Mouse (Mus musculus) cerebellum, adult 9-11 months (tissue): ENCODE data around the gene Ttc7b.
A peak's percentile ranks its signal among the peaks of the same experiment; 100 is the strongest.

Experiments
- DNase-seq: peaks from one replicate; pipeline ENCODE4 v3.0.0; 2022

Ttc7b gene

DNA sequence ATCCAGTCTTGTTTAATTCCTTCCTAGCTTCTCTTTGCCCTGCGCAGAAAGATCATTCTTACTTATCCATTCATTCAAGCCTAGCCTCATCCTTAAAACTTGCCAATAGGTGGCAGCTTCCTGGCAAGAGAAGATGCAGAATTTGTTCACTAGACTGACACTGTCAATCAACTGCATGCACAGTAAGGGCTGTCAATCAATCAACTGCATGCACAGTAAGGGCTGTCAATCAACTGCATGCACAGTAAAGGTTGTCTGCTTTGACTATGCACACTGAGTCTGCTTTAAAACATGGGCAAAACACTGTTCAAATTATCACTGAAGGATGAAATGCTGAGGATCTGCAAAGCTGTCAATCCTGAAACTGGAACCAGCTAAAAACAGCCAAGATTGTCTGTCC lies 37.6 kb downstream of the Ttc7b start:
- no peak for DNase-seq

DNA sequence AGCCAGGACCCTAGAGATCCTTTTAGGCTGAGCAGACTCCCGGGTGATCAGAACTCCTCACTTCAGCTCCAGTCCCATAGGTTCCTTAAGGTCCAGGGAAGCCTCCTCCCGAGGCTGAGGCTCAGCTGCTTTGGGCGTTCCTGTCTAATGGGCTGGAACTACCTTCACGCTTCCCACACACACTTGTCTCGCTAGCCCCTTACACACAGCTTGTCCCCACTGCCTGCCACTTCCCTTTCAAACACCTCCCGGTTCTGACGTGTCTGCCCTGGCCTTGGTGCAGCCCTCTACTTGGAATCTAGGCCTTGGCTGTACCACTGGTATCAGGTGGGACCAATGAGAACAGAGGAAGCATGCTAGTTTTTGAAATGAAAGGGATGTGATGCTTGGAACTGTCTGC lies 38.4 kb downstream of the Ttc7b start:
- DNase-seq: no peak

DNA sequence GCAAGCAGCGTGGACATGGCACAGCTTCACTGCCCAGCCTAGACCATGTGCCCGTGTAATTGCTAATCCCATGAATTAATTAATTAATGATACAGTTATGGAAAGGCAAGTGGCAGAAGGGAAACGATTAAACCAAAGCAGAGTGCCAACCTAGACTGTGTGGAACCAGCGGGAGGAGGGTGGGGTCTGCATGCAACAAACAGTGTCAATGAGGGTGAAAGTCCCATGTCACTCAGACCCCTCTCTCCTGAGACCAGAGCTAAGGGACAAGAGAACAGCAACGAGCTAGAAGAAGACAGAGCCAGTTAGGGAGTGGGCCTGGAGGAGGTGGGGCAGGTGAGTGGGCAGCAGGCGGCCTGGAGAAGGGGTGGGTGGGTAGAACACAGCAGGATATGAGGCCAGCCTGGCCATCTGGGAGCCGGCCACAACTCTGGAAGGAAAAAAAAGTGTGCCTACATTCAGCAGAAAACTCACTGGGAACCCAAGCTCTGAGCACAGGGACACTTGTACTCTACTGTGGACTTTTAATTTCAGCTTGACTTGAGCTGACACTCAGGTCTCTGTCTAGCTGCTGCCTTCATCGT lies 39.1 kb downstream of the Ttc7b start:
- no peak for DNase-seq

DNA sequence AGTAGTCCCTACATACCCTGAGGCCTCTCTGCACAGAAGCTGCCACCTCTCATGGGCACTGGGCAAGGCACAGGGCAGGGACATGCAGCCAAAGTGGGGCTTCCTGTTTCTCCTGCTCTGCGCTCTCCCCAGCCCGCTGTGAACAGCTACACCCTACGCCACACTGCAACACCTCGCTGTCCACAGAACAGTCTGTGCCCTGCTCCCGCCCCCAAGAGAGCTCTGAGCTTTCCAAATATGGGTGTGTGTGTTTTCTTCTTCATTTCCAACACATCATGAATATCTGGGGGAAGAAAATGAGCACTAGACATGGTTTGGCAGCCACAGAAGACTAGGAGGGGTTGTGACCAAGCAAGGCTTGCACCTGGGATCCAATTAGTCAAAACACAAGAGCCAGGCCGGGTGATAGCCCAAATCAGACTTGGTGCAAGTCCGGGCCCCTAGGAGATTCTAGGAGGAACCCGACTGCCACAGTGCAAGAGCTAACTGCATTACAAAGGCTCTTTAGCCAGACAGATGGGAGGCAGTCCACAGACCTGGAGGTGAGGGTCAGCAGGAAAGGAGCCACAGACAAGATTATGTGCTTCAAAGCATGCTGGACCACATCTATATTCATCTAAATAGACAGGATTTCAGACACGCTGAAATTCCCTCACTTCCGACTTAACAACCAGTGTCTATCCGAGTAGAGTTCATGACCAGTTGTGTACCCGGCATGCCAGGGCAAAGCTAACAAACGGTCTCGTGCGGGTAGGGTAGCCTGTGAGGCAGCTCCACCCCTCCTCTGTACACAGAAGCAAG lies 39.8 kb downstream of the Ttc7b start:
- DNase-seq: peak; percentile 42

DNA sequence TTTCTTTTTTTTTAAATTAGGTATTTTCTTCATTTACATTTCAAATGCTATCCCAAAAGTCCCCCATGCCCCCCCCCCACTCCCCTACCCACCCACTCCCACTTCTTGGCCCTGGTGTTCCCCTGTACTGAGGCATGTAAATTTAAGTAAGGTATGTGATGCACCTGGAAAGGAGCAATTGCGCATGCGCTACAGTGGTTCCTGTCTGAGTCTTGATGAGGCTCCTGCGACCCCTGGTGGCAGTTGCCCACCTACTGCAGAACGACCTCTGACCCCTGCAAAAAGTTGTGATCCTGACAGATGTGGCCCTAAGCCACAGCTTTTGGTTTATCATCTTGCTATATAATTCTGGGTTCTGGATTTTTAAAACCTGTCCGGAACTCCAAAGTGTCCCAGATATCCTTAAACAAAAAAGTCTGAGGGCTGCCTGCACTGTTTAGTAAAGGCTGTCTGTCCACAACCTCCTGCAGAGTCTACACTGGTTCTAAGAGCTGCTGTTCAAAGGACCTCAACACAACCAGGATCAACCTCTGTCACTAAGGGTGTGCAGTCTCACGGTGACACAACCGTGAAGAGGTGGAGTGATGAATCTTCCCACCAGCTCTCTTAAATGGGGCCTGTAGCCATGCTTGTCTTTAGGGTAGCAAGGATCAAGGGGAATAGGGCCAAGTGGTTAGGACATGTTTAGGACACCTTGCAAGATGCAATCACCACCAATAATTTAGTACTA lies 40.6 kb downstream of the Ttc7b start:
- DNase-seq: peak; percentile 59

DNA sequence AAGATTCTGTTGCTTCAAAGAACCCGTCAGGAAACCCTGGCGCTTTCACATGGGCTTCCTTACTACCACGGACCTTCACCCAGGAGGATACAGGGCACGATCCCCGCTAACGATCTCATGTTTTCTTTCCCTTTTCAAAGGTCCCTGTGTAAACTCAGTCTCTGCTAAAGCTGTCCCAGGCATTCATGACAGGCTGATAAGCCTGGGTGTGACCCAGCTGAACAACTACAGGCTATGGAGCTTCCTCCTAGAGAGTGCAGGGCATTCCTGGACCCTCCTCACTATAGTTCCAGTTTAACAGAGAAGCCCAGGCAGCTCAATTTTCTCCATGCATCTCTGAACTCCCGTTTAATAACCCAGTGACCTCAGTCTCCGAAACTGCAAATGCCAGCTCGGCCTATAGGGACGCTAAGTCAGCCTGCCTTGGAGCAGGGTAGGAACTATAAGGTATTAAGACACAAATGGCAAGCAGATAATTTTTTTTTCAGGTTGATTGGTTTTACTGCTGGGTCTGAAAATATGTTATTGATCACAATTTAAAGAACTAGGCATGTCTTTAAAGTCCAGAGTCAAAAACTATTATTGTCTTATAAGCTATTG lies 41.3 kb downstream of the Ttc7b start:
- no peak for DNase-seq

DNA sequence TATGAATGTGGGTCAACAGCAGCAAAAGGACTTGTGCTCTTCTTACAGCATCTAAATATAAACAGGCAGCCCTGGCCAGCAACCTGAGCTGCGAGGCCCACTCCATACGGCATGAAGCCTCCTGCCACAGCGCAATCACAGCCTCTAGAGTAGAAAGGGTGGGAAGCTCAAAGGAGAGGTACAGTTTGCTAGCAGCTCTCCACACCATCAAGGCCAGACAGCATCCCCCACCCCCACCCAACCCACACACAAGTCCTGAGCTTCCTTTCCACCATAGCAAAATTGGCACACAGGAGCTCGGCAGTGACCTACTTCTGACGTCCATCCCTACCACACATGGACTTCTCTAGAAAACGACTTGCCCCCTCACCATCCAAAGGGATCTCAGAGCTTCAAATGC lies 42.0 kb downstream of the Ttc7b start:
- DNase-seq: peak; percentile 37

DNA sequence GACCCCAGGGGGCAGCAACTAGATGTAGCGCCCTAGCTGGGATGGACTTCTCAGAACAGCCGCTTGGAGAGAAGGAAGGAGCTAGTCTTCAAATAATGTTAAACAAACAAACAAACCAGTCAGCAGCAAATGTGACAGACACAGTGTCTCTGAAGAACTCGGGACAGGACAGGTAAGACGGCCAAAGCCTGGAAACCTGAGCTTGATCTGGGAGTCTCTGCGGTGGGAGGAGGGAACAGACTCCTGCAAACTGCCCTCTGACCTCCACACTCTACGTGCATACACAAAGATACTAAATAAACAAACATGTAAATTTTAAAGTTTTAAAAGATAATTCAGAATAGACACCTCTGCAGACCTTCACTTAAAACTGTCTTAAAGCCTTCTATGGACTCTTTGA lies 42.5 kb downstream of the Ttc7b start:
- no peak for DNase-seq

DNA sequence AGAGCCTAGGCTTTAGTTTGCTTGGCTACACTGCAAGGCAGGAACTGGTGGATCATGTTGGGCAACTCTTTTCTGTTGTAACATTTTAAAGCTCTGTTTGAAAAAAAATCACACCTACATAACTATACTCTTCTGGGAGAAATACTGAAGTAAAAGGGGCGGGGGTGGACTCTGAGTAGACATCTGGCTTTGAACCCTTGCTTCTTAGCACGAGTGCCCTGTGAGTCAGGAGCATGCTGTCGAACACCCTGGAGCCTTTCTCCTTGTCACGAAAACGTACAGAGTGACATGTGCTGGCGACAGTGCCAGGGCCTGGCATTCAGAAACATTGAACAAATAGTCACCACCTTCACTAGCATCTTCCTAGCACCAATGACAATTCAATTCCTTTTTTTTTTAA lies 43.2 kb downstream of the Ttc7b start:
- no peak for DNase-seq

DNA sequence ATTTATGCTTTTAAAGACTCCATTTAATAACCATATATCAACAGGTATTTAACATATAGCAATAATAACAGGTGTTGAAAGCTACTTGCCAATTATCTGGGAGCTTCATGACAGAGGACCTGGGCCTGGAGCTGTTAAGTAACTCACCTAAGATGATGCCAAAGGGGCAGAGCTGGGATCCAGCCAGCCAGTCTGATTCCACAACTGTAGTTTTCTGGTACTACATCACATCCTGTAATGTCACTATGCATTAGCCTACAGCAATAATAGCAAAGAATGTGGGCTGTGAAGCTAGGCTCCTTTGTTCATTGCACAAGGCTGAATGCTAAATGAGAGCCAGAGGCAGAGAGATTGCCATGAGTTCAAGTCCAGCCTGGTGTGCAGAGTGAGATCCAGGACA lies 44.3 kb downstream of the Ttc7b start:
- DNase-seq: no peak

DNA sequence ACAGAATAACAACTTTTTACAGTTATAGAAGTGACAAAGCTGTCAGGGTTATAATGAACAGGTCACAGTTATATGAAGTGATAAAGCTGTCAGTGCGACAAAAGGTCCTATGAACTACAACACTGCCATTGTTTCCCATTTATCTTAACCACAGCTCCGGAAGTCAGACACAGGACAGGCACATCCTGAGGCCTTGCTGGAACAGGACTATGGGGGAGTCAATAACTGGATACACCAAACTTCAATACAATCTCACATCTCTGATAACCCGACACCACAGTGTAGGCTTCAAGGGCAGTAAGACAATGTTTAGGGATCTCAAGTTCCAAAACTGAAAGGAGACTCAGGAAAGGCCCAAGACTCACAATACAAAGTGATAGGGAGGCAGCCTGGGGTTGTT lies 45.1 kb downstream of the Ttc7b start:
- DNase-seq: no peak

DNA sequence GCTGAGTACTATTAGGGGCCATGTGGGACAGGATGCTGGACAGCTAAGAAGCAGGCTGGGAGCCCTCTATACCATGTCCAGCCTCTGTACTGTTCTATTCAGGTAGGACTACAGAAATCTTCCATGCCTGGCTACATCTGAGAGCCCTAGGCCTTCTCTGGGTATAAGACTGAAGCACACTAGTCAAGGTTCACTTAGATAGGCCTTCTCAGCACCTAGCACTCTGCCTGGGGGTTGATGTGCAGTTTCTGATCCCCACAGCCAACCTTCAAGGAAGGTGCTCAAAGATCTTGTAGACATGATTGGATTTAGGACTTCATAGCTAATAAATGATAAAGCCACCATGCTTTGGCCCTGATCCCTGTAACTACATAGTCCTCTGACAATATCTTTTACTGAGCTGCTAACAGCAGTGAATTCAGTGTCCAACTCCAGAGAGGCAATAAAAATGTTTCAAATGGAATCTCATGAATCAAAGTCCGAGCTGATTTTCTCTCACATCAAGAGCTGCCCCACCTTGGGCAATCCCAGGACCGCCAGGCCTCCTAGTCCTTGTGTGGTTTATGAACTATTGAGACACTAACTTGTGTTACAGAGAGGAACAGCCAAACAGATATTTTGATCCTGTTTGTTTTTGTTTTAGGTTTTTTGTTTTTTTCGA lies 45.8 kb downstream of the Ttc7b start:
- DNase-seq: no peak

DNA sequence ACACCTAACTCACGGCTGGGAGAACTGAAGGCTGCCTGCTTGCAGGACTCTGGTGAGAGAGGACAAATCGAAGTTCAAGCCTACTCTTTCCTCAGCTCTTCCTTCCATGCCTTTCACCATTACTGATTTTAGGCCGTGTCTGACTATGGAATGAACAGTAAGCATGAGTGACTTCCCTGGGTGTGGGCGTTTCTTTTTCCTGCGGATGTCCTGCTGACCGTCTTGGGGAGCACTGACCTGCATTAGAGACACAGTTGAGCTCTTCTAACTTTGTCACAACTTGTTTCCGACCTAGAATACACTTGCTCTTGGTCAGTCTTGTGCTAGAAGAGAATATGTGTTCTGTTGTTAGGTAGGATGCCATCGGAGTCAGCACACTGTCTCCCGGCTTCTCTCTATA lies 50.3 kb downstream of the Ttc7b start:
- DNase-seq: no peak

DNA sequence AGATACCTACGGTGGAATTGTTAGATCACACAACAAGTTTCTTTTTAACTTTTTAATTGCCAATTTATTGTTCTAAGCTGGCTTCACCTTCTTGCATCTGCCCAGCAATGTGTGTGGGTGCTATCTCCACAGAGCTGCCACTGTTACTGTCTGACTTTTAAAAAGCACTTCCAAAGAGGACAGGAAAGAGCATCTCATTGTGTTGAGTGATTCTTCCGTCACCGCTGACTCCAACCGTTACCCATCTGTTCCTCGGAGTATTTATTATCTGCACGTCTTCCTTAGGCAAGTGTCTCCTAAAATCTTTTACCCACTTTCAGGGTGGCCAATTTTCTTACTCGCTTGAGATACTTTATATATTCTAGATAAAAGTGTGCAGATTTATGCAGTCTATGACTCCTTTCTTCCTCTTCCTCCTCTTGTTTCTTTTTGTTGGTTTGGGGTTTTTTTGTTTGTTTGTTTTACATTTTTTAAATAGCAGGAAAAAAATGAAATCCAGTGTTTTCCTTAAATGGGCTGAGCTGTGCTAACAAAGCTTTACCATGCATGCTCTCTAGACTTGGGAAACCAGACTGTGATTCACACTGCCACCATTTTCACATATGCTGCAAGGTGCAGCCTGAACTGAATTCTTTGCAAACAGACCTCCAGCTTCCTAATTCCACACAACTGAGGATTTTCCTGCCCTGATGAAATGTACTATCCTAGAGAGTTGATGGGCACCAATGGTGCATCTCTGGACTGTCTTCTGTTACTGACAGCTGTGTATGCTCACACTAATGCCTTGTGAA lies 50.9 kb downstream of the Ttc7b start:
- no peak for DNase-seq

DNA sequence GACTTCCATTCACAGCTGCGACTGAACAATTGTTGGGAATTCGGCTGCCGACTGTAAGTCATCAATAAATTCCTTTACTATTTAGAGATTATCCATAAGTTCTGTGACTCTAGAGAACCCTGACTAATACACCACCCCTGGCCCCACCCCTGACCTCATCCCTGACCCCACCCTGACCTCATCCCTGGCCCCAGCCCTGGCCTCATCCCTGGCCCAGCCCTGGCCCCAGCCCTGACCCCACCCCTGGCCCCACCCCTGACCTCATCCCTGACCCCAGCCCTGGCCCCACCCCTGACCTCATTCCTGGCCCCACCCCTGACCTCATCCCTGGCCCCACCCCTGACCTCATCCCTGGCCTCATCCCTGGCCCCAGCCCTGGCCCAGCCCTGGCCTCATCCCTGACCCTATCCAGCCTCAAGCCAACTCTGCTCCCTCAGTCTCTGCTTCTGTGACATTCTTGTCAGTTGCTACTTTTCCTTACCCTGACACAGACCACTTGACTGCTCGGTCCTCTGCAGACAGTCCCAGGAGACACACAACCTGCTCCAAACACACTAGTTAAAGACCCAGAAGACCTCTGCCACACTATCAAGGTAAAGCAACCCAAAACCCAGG lies 55.4 kb downstream of the Ttc7b start:
- DNase-seq: no peak

DNA sequence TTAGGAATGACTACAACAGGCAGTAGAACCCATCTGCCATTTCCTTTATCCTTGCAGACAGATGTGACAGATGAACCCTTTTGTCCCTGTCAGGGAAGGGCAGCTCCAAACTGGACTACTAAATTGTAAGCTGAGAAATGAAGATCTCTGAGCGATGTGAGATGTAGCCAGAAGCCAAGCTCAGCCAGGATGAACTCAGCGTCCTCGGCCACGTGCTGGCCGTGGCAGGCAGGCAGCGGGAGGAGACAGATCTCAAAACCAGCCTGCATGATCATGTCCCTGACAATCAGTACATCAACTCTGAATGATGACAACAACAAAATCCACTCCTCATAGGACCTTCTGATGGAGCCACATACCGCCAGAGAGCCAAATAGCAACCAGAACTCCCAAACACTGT lies 62.9 kb downstream of the Ttc7b start:
- no peak for DNase-seq

DNA sequence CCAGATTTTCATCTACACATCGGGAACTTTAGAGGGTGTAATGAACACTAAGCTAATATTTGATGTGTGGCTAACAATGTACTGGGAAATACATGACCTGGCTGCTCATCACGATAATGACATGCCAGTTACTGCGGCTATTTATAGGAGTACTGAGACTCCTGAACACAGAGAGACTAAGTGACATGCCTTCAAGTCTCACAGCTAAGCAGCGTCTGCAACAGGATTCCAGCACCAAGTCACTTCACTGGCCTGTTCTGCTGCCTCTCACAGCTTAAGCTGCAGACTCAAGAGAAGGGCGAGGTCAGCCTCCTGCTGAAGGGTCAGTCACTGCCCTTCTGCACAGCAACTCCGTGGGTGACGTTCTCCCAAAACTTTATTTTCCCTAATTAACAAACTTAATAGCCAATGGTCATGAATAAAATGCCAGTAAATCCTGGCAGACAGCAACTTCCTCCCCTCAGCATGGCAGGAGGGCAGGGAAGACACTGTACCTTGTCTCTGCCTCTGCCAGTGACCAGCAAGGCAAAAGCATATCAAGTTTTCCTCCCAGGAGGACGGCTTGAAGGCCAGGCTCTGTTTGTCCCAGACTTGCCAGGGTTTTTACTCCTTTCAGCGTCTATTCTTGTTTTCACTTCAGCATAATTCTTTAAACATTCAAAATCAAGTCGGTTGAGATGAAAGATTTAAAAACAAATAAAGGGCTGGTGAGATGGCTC lies 64.2 kb downstream of the Ttc7b start:
- no peak for DNase-seq

DNA sequence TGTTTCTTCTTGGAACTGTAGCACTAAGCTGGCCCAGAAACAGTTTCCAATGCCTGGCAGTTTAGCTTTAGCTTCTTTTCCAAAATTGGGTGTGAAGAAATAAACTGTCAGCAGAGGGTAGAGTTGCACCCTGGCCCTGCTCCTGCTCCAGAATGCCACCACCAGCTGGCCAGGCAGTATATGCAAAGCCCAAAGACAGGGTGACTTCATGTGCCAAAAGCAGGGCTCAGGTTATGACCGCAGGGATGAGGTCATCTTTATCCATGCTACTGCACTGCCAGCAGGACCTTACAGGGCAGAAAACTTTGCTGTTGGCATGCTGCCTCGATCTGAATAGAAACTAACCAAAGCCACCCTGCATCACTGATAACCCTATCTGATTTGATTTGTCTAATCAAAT lies 65.2 kb downstream of the Ttc7b start:
- DNase-seq: peak; percentile 81

DNA sequence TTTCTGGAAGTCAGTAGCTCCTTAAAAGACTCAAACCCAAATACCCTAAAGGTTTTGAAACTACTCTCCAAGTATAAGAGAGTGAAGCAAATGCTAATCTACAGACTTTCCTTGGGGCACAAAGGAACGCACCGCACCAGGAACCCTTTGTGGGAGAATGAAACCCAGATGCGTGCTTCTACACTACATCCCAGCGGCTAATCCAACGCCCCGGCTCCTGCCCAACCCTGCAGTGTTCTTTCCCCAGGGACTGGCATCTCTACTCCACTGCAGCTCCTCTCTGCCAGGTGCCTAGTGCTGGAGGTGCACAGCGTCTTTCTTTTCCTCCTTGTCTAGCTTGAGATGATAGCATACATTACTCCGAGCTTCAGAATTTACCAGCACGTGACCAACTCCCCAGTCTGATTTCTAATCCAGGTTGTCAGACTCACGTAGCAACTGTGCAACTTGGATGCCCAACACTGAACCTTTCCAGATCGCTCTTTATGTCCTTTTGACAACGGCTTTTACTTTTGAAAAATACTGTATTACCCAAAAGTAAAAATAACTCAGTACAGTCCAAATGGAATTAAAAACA lies 72.8 kb downstream of the Ttc7b start:
- no peak for DNase-seq

DNA sequence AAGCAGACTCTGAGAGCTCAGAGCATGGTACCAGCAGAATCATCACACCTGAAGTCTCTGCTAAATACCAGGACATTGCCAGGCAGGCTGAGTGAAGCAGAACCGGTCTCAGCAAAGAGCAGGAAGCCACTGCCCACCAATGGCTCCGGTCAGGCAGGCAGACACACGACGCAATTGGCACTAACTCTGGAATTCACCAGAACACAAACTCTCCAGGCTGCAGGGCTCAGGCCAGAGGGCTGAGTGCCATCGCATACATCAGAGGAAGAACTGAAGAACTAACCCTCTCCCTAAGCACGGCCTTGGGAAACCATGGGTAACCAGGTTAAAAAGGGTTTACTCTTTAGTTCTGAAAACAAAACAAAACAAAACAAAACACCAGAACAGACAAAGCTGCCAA lies 73.5 kb downstream of the Ttc7b start:
- peak; percentile 62 for DNase-seq

DNA sequence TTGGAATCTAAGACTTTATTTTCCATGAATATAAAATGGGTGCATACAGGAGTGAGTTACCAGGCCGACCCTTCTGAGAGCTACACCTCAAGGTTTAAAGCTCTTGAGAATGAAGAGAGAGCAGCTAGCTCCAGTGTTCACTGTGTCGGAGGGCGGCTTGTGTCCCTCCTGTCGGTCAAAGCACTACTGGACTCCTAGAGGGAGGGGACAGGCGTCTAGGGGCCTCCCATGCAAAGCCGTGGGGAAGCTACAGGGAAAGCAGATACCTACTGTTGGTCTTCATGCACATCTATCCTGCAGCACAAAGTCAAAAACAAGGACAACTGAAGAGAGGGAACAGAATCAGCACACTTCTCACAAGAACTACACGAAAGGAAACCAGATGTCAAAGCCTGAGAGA lies 74.9 kb downstream of the Ttc7b start:
- no peak for DNase-seq
